ENCODE assay signal across 12 mouse cellular contexts in the genomic region with DNA sequence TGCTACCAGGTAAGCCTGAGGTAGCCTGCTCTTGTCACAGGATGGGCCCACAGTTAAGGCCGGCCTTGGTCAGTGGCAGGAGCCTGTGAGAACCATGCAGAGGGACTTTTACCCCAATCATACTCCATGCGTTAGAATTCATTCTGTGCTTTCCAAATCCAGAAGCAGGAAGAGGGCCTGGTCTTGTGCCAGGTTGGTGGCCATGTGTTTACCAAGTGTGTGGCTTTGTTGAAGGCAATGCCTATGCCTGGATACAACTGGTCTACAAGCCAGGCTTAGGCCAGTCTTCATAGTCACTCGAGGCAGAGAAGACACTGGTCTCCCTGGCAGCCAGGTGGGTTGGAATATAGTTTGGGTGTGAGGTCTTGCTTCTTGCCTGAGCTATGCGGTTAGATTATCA. TPM values are rescaled to one million over a fixed set of nuclear protein-coding genes. Genes with fewer than 3 reads are reported as not detected.
DNase-seq lines count a peak whose midpoint lies in the region; ATAC-seq and TF ChIP-seq lines count a peak whose summit lies in the region.
"Had no signal": no experiment of that assay in that cellular context is flagged by ENCODE, and none has a peak within 500 bp of the region (broad histone marks: within the 10 kb centered on the region; RNA-seq: fewer than 3 reads in every experiment).

No protein-coding gene starts in this region.

- no peak overlapping the region for H3K4me3 ChIP-seq in kidney, embryonic 15.5 days (replicated peaks)
- H3K4me3 ChIP-seq in lung, postnatal 0 days (ENCODE audit: low read depth, low read length): no peak overlapping the region
- no peak overlapping the region for H3K4me3 ChIP-seq in hindbrain, embryonic 11.5 days (ENCODE audit: low read depth, low read length)
- no peak overlapping the region for H3K4me3 ChIP-seq in left cerebral cortex, adult 2 months

- intact Hi-C loops in left cerebral cortex, adult 2 months (cut with DNase I): no loop called here

- H3K27me3 ChIP-seq in kidney, embryonic 15.5 days: no peaks in the 10 kb centered on the region
- H3K27me3 ChIP-seq in lung, postnatal 0 days (replicated peaks; ENCODE audit: insufficient read depth, low read length): no peaks in the 10 kb centered on the region
- H3K27me3 ChIP-seq in hindbrain, embryonic 11.5 days (ENCODE audit: control insufficient read depth, insufficient read depth, low read length): no peaks in the 10 kb centered on the region

- ATAC-seq in kidney, embryonic 15.5 days (replicated peaks; ENCODE audit: low FRiP score): no peak
- peak; percentile 50 for ATAC-seq in lung, postnatal 0 days
- ATAC-seq in hindbrain, embryonic 11.5 days (ENCODE audit: low FRiP score): no peak

- no peak overlapping the region for H3K27ac ChIP-seq in kidney, embryonic 15.5 days
- peak overlapping the region; percentile 78 for H3K27ac ChIP-seq in lung, postnatal 0 days (ENCODE audit: low read length)
- H3K27ac ChIP-seq in hindbrain, embryonic 11.5 days (ENCODE audit: low read depth, low read length): no peak overlapping the region
- no peak overlapping the region for H3K27ac ChIP-seq in left cerebral cortex, adult 2 months

- no peaks in the 10 kb centered on the region for H3K4me1 ChIP-seq in kidney, embryonic 15.5 days
- peaks cover 17% of the 10 kb centered on the region; the same call in 1 of the 2 replicates for H3K4me1 ChIP-seq in lung, postnatal 0 days (ENCODE audit: insufficient read depth, low read depth, low read length)
- no peaks in the 10 kb centered on the region for H3K4me1 ChIP-seq in hindbrain, embryonic 11.5 days (replicated peaks; ENCODE audit: control insufficient read depth, insufficient read depth, low read length)

- H3K4me2 ChIP-seq in kidney, embryonic 15.5 days: no peak overlapping the region
- H3K4me2 ChIP-seq in lung, postnatal 0 days (replicated peaks; ENCODE audit: low read depth, low read length): no peak overlapping the region
- H3K4me2 ChIP-seq in hindbrain, embryonic 11.5 days (replicated peaks; ENCODE audit: low read depth, low read length): no peak overlapping the region

- DNase-seq in kidney, adult 11 months: peak; percentile 37
- peak; percentile 66 for DNase-seq in brain, adult 2 months (ENCODE audit: low read depth, low spot score)
- DNase-seq in cerebellum, postnatal 36 days: peak; percentile 51 to 61
- DNase-seq in lung, postnatal 0 days (ENCODE audit: low spot score): peak; percentile 44
- no peak for DNase-seq in frontal cortex, postnatal 14 days (ENCODE audit: low spot score in 2 of 2)
- DNase-seq in hindbrain, embryonic 11.5 days (ENCODE audit: low spot score): no peak
- DNase-seq in left cerebral cortex, adult 2 months (ENCODE audit: extremely low spot score in 1 of 2, low spot score in 2 of 2): no peak
- DNase-seq: gastrocnemius, postnatal 14 days; heart, postnatal 36 days; layer of hippocampus, adult 9-11 months; thymus, adult 2 months had no signal

- no peak overlapping the region for H3K9ac ChIP-seq in kidney, embryonic 15.5 days
- no peak overlapping the region for H3K9ac ChIP-seq in lung, postnatal 0 days (replicated peaks; ENCODE audit: low read depth)
- no peak overlapping the region for H3K9ac ChIP-seq in hindbrain, embryonic 11.5 days (ENCODE audit: low read depth, low read length)

- no peak for TF ChIP-seq EP300 in lung, postnatal 0 days (IDR thresholded peaks at IDR 0.05)

- TF ChIP-seq CTCF in lung, postnatal 0 days (IDR thresholded peaks at IDR 0.05): no peak
- no peak for TF ChIP-seq CTCF in left cerebral cortex, adult 2 months (IDR thresholded peaks at IDR 0.05)

- peaks cover 3% of the 10 kb centered on the region; the same call in 1 of the 2 replicates for H3K36me3 ChIP-seq in kidney, embryonic 15.5 days
- H3K36me3 ChIP-seq in lung, postnatal 0 days (ENCODE audit: insufficient read depth, low read length): no peaks in the 10 kb centered on the region
- H3K36me3 ChIP-seq in hindbrain, embryonic 11.5 days (ENCODE audit: control insufficient read depth, insufficient read depth, low read length): no peaks in the 10 kb centered on the region

- 91% methylated on average over 4 of the region's 4 CpGs for WGBS in kidney, embryonic 15.5 days
- 50% methylated on average over 4 of the region's 4 CpGs for WGBS in lung, postnatal 0 days
- 90% methylated on average over 4 of the region's 4 CpGs for WGBS in hindbrain, embryonic 11.5 days

- no peaks in the 10 kb centered on the region for H3K9me3 ChIP-seq in kidney, embryonic 15.5 days (replicated peaks)
- H3K9me3 ChIP-seq in lung, postnatal 0 days (ENCODE audit: low read length): no peaks in the 10 kb centered on the region
- H3K9me3 ChIP-seq in hindbrain, embryonic 11.5 days (ENCODE audit: control insufficient read depth, low read length): no peaks in the 10 kb centered on the region

RNA-seq across cellular contexts. Expression of a gene that starts 38.5 kb away (rescaled TPM):
- polyA plus RNA-seq in kidney, embryonic 15.5 days (2015; fragmentation: Nextera tagmentation; extraction: Ambion mirVana): 30.0 and 33.6 TPM in 2 replicates
- polyA plus RNA-seq in lung, postnatal 0 days (2015; fragmentation: Nextera tagmentation; extraction: Ambion mirVana): 24.3 and 25.5 TPM in 2 replicates
- polyA plus RNA-seq in hindbrain, embryonic 11.5 days (2014; fragmentation: Nextera tagmentation; extraction: Ambion mirVana): 28.3 and 30.8 TPM in 2 replicates
- total RNA-seq in left cerebral cortex, adult 2 months (2021): 100 to 1,000 TPM in 1 of 2 experiments, 10 to 100 TPM in 1; 95.3 to 106 TPM

Comparison
In these comparisons a context has a peak if more than half of its experiments do, and no peak if none do; other contexts are left out.
1. DNase-seq: peak in kidney, adult 11 months (single experiment), brain, adult 2 months (single experiment), cerebellum, postnatal 36 days (2 of 2) and lung, postnatal 0 days (single experiment); none in frontal cortex, postnatal 14 days (0 of 2), hindbrain, embryonic 11.5 days (single experiment) and left cerebral cortex, adult 2 months (0 of 2).